Comparison of ENCODE assay signal across 17 mouse cellular contexts in genomic region chr3:108189897-108190296, GRCm38 (mm10). TPM values are rescaled to one million over a fixed set of nuclear protein-coding genes. Genes with fewer than 3 reads are reported as not detected.
DNase-seq lines count a peak whose midpoint lies in the region; ATAC-seq and TF ChIP-seq lines count a peak whose summit lies in the region.
"Had no signal": no experiment of that assay in that cellular context is flagged by ENCODE, and none has a peak within 500 bp of the region (broad histone marks: within the 10 kb centered on the region; RNA-seq: fewer than 3 reads in every experiment).

No protein-coding gene starts in this region.

- no peaks in the 10 kb centered on the region for H3K36me3 ChIP-seq in embryonic facial prominence, embryonic 14.5 days (ENCODE audit: control insufficient read depth, insufficient read depth, low read length)
- 0 out of 2 replicates have a peak, but pooled peaks cover 10% of the 10 kb centered on the region for H3K36me3 ChIP-seq in embryonic facial prominence, embryonic 10.5 days (replicated peaks)
- peaks cover 12% of the 10 kb centered on the region for H3K36me3 ChIP-seq in hindbrain, embryonic 10.5 days
- no peaks in the 10 kb centered on the region for H3K36me3 ChIP-seq in hindbrain, postnatal 0 days (ENCODE audit: insufficient read depth, low read length)
- no peaks in the 10 kb centered on the region; the same call in 1 of the 2 replicates for H3K36me3 ChIP-seq in lung, postnatal 0 days (ENCODE audit: insufficient read depth, low read length)
- no peaks in the 10 kb centered on the region for H3K36me3 ChIP-seq in intestine, embryonic 16.5 days (ENCODE audit: control insufficient read depth, insufficient read depth, low read length)
- H3K36me3 ChIP-seq: kidney, embryonic 15.5 days had no signal

- H3K27me3 ChIP-seq in embryonic facial prominence, embryonic 14.5 days (replicated peaks; ENCODE audit: control insufficient read depth, insufficient read depth, low read length), result no peaks in the 10 kb centered on the region; the same call in 1 of the 2 replicates
- peaks cover 45% of the 10 kb centered on the region for H3K27me3 ChIP-seq in embryonic facial prominence, embryonic 10.5 days (replicated peaks; ENCODE audit: low read depth, poor library complexity, severe bottlenecking)
- peaks cover 25% of the 10 kb centered on the region for H3K27me3 ChIP-seq in hindbrain, embryonic 10.5 days (ENCODE audit: insufficient read depth, poor library complexity, severe bottlenecking)
- no peaks in the 10 kb centered on the region for H3K27me3 ChIP-seq in hindbrain, postnatal 0 days (ENCODE audit: insufficient read depth, low read length)
- no peaks in the 10 kb centered on the region for H3K27me3 ChIP-seq in lung, postnatal 0 days (replicated peaks; ENCODE audit: insufficient read depth, low read length)
- no peaks in the 10 kb centered on the region for H3K27me3 ChIP-seq in intestine, embryonic 16.5 days (replicated peaks; ENCODE audit: control insufficient read depth, insufficient read depth, low read length)

- no peak overlapping the region for H3K4me2 ChIP-seq in embryonic facial prominence, embryonic 14.5 days (ENCODE audit: low read depth, low read length)
- no peak overlapping the region for H3K4me2 ChIP-seq in hindbrain, postnatal 0 days (ENCODE audit: low read depth, low read length)
- peak overlapping the region; percentile 22; the same call in 1 of the 2 replicates for H3K4me2 ChIP-seq in lung, postnatal 0 days (replicated peaks; ENCODE audit: low read depth, low read length)
- peak overlapping the region; percentile 11; the same call in 1 of the 2 replicates for H3K4me2 ChIP-seq in intestine, embryonic 16.5 days (ENCODE audit: low read depth, low read length)
- H3K4me2 ChIP-seq: kidney, embryonic 15.5 days; midbrain, embryonic 11.5 days had no signal

- DNase-seq in embryonic facial prominence, embryonic 14.5 days (ENCODE audit: low spot score), result no peak
- DNase-seq in embryonic facial prominence, embryonic 10.5 days (ENCODE audit: low spot score), result no peak
- no peak for DNase-seq in hindbrain, embryonic 10.5 days (ENCODE audit: low spot score)
- DNase-seq in hindbrain, postnatal 0 days (ENCODE audit: low spot score), result no peak
- no peak for DNase-seq in lung, postnatal 0 days (ENCODE audit: low spot score)
- DNase-seq in lung, postnatal 36 days, result no peak
- DNase-seq: adrenal gland, postnatal 36 days; layer of hippocampus, adult 9-11 months; thymus, postnatal 14 days had no signal

- H3K9me3 ChIP-seq in embryonic facial prominence, embryonic 14.5 days (ENCODE audit: control insufficient read depth, low read length), result no peaks in the 10 kb centered on the region
- no peaks in the 10 kb centered on the region for H3K9me3 ChIP-seq in embryonic facial prominence, embryonic 10.5 days
- no peaks in the 10 kb centered on the region for H3K9me3 ChIP-seq in hindbrain, embryonic 10.5 days
- no peaks in the 10 kb centered on the region for H3K9me3 ChIP-seq in hindbrain, postnatal 0 days (ENCODE audit: low read length)
- H3K9me3 ChIP-seq in lung, postnatal 0 days (ENCODE audit: low read length), result no peaks in the 10 kb centered on the region
- no peaks in the 10 kb centered on the region for H3K9me3 ChIP-seq in intestine, embryonic 16.5 days (ENCODE audit: control insufficient read depth, low read length)
- H3K9me3 ChIP-seq: kidney, embryonic 15.5 days had no signal

- ATAC-seq in embryonic facial prominence, embryonic 14.5 days (ENCODE audit: low read depth), result no peak
- no peak for ATAC-seq in hindbrain, postnatal 0 days
- no peak for ATAC-seq in lung, postnatal 0 days
- ATAC-seq in intestine, embryonic 16.5 days, result no peak
- ATAC-seq in activated CD4-positive, CD25-positive, alpha-beta regulatory T cell, adult 4 months, result no peak

- H3K4me3 ChIP-seq in embryonic facial prominence, embryonic 14.5 days (ENCODE audit: low read depth, low read length), result no peak overlapping the region
- H3K4me3 ChIP-seq in embryonic facial prominence, embryonic 10.5 days, result no peak overlapping the region
- H3K4me3 ChIP-seq in hindbrain, embryonic 10.5 days, result no peak overlapping the region
- H3K4me3 ChIP-seq in hindbrain, postnatal 0 days (ENCODE audit: low read length), result no peak overlapping the region
- H3K4me3 ChIP-seq in lung, postnatal 0 days (ENCODE audit: low read depth, low read length), result no peak overlapping the region
- H3K4me3 ChIP-seq in intestine, embryonic 16.5 days (ENCODE audit: low read length), result no peak overlapping the region
- H3K4me3 ChIP-seq: kidney, embryonic 15.5 days had no signal

- 0 out of 2 replicates have a peak overlapping the region, but pooled peaks have one; percentile 23 for H3K9ac ChIP-seq in embryonic facial prominence, embryonic 14.5 days (ENCODE audit: low read depth, low read length)
- no peak overlapping the region for H3K9ac ChIP-seq in hindbrain, postnatal 0 days (replicated peaks; ENCODE audit: low read length)
- 0 out of 2 replicates have a peak overlapping the region, but pooled peaks have one; percentile 26 for H3K9ac ChIP-seq in lung, postnatal 0 days (replicated peaks; ENCODE audit: low read depth)
- peak overlapping the region; percentile 43; the same call in 1 of the 2 replicates for H3K9ac ChIP-seq in intestine, embryonic 16.5 days (ENCODE audit: low read depth, low read length)
- H3K9ac ChIP-seq: kidney, embryonic 15.5 days had no signal

- no peak overlapping the region for H3K27ac ChIP-seq in embryonic facial prominence, embryonic 14.5 days (replicated peaks; ENCODE audit: low read depth, low read length)
- no peak overlapping the region for H3K27ac ChIP-seq in embryonic facial prominence, embryonic 10.5 days (replicated peaks)
- peak overlapping the region; percentile 29; the same call in 1 of the 2 replicates for H3K27ac ChIP-seq in hindbrain, embryonic 10.5 days
- no peak overlapping the region for H3K27ac ChIP-seq in hindbrain, postnatal 0 days
- no peak overlapping the region for H3K27ac ChIP-seq in lung, postnatal 0 days (ENCODE audit: low read length)
- H3K27ac ChIP-seq in intestine, embryonic 16.5 days (ENCODE audit: low read length), result 0 out of 2 replicates have a peak overlapping the region, but pooled peaks have one; percentile 8
- H3K27ac ChIP-seq: kidney, embryonic 15.5 days had no signal

- no peak for TF ChIP-seq CTCF in hindbrain, postnatal 0 days (IDR thresholded peaks at IDR 0.05; ENCODE audit: low read depth)
- no peak for TF ChIP-seq CTCF in lung, postnatal 0 days (IDR thresholded peaks at IDR 0.05)

- peaks cover 8% of the 10 kb centered on the region; the same call in 1 of the 2 replicates for H3K4me1 ChIP-seq in embryonic facial prominence, embryonic 14.5 days (ENCODE audit: control insufficient read depth, insufficient read depth, low read length)
- peaks cover 39% of the 10 kb centered on the region for H3K4me1 ChIP-seq in embryonic facial prominence, embryonic 10.5 days
- peaks cover 43% of the 10 kb centered on the region for H3K4me1 ChIP-seq in hindbrain, embryonic 10.5 days (replicated peaks)
- peaks cover 8% of the 10 kb centered on the region; the same call in 1 of the 2 replicates for H3K4me1 ChIP-seq in hindbrain, postnatal 0 days (ENCODE audit: insufficient read depth, low read length)
- H3K4me1 ChIP-seq in lung, postnatal 0 days (ENCODE audit: insufficient read depth, low read depth, low read length), result peaks cover 17% of the 10 kb centered on the region; the same call in 1 of the 2 replicates
- peaks cover 27% of the 10 kb centered on the region for H3K4me1 ChIP-seq in intestine, embryonic 16.5 days (ENCODE audit: control insufficient read depth, insufficient read depth, low read length)

- no peak for TF ChIP-seq EP300 in lung, postnatal 0 days (IDR thresholded peaks at IDR 0.05)

- 56% methylated on average over 5 of the region's 5 CpGs for WGBS in embryonic facial prominence, embryonic 14.5 days
- WGBS in embryonic facial prominence, embryonic 10.5 days, result 69% methylated on average over 5 of the region's 5 CpGs
- WGBS in hindbrain, embryonic 10.5 days, result 78% methylated on average over 5 of the region's 5 CpGs
- 66% methylated on average over 5 of the region's 5 CpGs for WGBS in hindbrain, postnatal 0 days
- WGBS in lung, postnatal 0 days, result 12% methylated on average over 5 of the region's 5 CpGs
- WGBS in intestine, embryonic 16.5 days, result 31% methylated on average over 5 of the region's 5 CpGs

RNA-seq across cellular contexts. Expression of gene Amigo1, which starts 3.8 kb away (rescaled TPM):
- 5.1 and 5.3 TPM in 2 replicates for polyA plus RNA-seq in embryonic facial prominence, embryonic 14.5 days (2014; fragmentation: Nextera tagmentation; extraction: Ambion mirVana)
- 4.0 and 4.3 TPM in 2 replicates for polyA plus RNA-seq in embryonic facial prominence, embryonic 10.5 days (2016; fragmentation: Nextera tagmentation; extraction: Ambion mirVana)
- 5.8 and 6.2 TPM in 2 replicates for polyA plus RNA-seq in hindbrain, embryonic 10.5 days (2016; fragmentation: Nextera tagmentation; extraction: Ambion mirVana)
- 36.6 and 37.3 TPM in 2 replicates for total RNA-seq in hindbrain, postnatal 0 days (2014; rRNA removed)
- 10.7 and 11.3 TPM in 2 replicates for polyA plus RNA-seq in hindbrain, postnatal 0 days (2015; fragmentation: Nextera tagmentation; extraction: Ambion mirVana)
- 4.6 TPM in 2 replicates for polyA plus RNA-seq in lung, postnatal 0 days (2015; fragmentation: Nextera tagmentation; extraction: Ambion mirVana)
- 2.2 and 2.5 TPM in 2 replicates for polyA plus RNA-seq in intestine, embryonic 16.5 days (2015; fragmentation: Nextera tagmentation; extraction: Ambion mirVana)
- under 1 TPM; 0.09 to 0.19 TPM for polyA plus RNA-seq in activated CD4-positive, CD25-positive, alpha-beta regulatory T cell, adult 4 months (2017; shearing (Covaris generic))

RNA-seq across cellular contexts. Expression of gene Cyb561d1, which starts 11.1 kb away (rescaled TPM):
- polyA plus RNA-seq in embryonic facial prominence, embryonic 14.5 days (2014; fragmentation: Nextera tagmentation; extraction: Ambion mirVana), result 1.9 and 2.7 TPM in 2 replicates
- polyA plus RNA-seq in embryonic facial prominence, embryonic 10.5 days (2016; fragmentation: Nextera tagmentation; extraction: Ambion mirVana), result 3.1 and 3.4 TPM in 2 replicates
- polyA plus RNA-seq in hindbrain, embryonic 10.5 days (2016; fragmentation: Nextera tagmentation; extraction: Ambion mirVana), result 5.2 TPM in 2 replicates
- 3.8 and 4.2 TPM in 2 replicates for total RNA-seq in hindbrain, postnatal 0 days (2014; rRNA removed)
- polyA plus RNA-seq in hindbrain, postnatal 0 days (2015; fragmentation: Nextera tagmentation; extraction: Ambion mirVana), result 3.1 and 3.3 TPM in 2 replicates
- 4.8 and 4.9 TPM in 2 replicates for polyA plus RNA-seq in lung, postnatal 0 days (2015; fragmentation: Nextera tagmentation; extraction: Ambion mirVana)
- 4.2 and 4.7 TPM in 2 replicates for polyA plus RNA-seq in intestine, embryonic 16.5 days (2015; fragmentation: Nextera tagmentation; extraction: Ambion mirVana)
- polyA plus RNA-seq in activated CD4-positive, CD25-positive, alpha-beta regulatory T cell, adult 4 months (2017; shearing (Covaris generic)), result 1 to 10 TPM; 5.9 to 6.9 TPM

RNA-seq across cellular contexts. Expression of gene Atxn7l2, which starts 20.8 kb away (rescaled TPM):
- polyA plus RNA-seq in embryonic facial prominence, embryonic 14.5 days (2014; fragmentation: Nextera tagmentation; extraction: Ambion mirVana), result 15.6 and 20.2 TPM in 2 replicates
- 23.9 and 25.8 TPM in 2 replicates for polyA plus RNA-seq in embryonic facial prominence, embryonic 10.5 days (2016; fragmentation: Nextera tagmentation; extraction: Ambion mirVana)
- 24.2 and 26.8 TPM in 2 replicates for polyA plus RNA-seq in hindbrain, embryonic 10.5 days (2016; fragmentation: Nextera tagmentation; extraction: Ambion mirVana)
- total RNA-seq in hindbrain, postnatal 0 days (2014; rRNA removed), result 18.4 and 20.8 TPM in 2 replicates
- polyA plus RNA-seq in hindbrain, postnatal 0 days (2015; fragmentation: Nextera tagmentation; extraction: Ambion mirVana), result 15.1 and 15.4 TPM in 2 replicates
- 6.1 and 6.7 TPM in 2 replicates for polyA plus RNA-seq in lung, postnatal 0 days (2015; fragmentation: Nextera tagmentation; extraction: Ambion mirVana)
- 9.7 and 10.5 TPM in 2 replicates for polyA plus RNA-seq in intestine, embryonic 16.5 days (2015; fragmentation: Nextera tagmentation; extraction: Ambion mirVana)
- 1 to 10 TPM; 4.3 to 7.8 TPM for polyA plus RNA-seq in activated CD4-positive, CD25-positive, alpha-beta regulatory T cell, adult 4 months (2017; shearing (Covaris generic))

RNA-seq across cellular contexts. Expression of gene Gpr61, which starts 35.2 kb away (rescaled TPM):
- polyA plus RNA-seq in embryonic facial prominence, embryonic 14.5 days (2014; fragmentation: Nextera tagmentation; extraction: Ambion mirVana), result 0.42 and 0.45 TPM in 2 replicates
- 0.30 and 0.36 TPM in 2 replicates for polyA plus RNA-seq in embryonic facial prominence, embryonic 10.5 days (2016; fragmentation: Nextera tagmentation; extraction: Ambion mirVana)
- 0.95 and 1.4 TPM in 2 replicates for polyA plus RNA-seq in hindbrain, embryonic 10.5 days (2016; fragmentation: Nextera tagmentation; extraction: Ambion mirVana)
- total RNA-seq in hindbrain, postnatal 0 days (2014; rRNA removed), result 12.2 and 12.4 TPM in 2 replicates
- 6.1 and 6.8 TPM in 2 replicates for polyA plus RNA-seq in hindbrain, postnatal 0 days (2015; fragmentation: Nextera tagmentation; extraction: Ambion mirVana)
- polyA plus RNA-seq in lung, postnatal 0 days (2015; fragmentation: Nextera tagmentation; extraction: Ambion mirVana), result not detected in 2 replicates
- polyA plus RNA-seq in intestine, embryonic 16.5 days (2015; fragmentation: Nextera tagmentation; extraction: Ambion mirVana), result 0.11 and 0.13 TPM in 2 replicates
- polyA plus RNA-seq in activated CD4-positive, CD25-positive, alpha-beta regulatory T cell, adult 4 months (2017; shearing (Covaris generic)), result not detected
- total RNA-seq: gastrocnemius, adult 8-10 months; heart, postnatal 25 days had no signal

RNA-seq across cellular contexts. Expression of gene Sypl2, which starts 36.6 kb away (rescaled TPM):
- 6.8 and 11.4 TPM in 2 replicates for polyA plus RNA-seq in embryonic facial prominence, embryonic 14.5 days (2014; fragmentation: Nextera tagmentation; extraction: Ambion mirVana)
- 0.55 and 0.95 TPM in 2 replicates for polyA plus RNA-seq in embryonic facial prominence, embryonic 10.5 days (2016; fragmentation: Nextera tagmentation; extraction: Ambion mirVana)
- polyA plus RNA-seq in hindbrain, embryonic 10.5 days (2016; fragmentation: Nextera tagmentation; extraction: Ambion mirVana), result 1.0 TPM in 2 replicates
- total RNA-seq in hindbrain, postnatal 0 days (2014; rRNA removed), result 1.5 and 1.9 TPM in 2 replicates
- 0.75 and 0.81 TPM in 2 replicates for polyA plus RNA-seq in hindbrain, postnatal 0 days (2015; fragmentation: Nextera tagmentation; extraction: Ambion mirVana)
- polyA plus RNA-seq in lung, postnatal 0 days (2015; fragmentation: Nextera tagmentation; extraction: Ambion mirVana), result not detected in 2 replicates
- polyA plus RNA-seq in intestine, embryonic 16.5 days (2015; fragmentation: Nextera tagmentation; extraction: Ambion mirVana), result 0.24 and 0.28 TPM in 2 replicates
- polyA plus RNA-seq in activated CD4-positive, CD25-positive, alpha-beta regulatory T cell, adult 4 months (2017; shearing (Covaris generic)), result not detected
- total RNA-seq: MEL; neutrophil, adult 5-6 weeks had no signal

Comparison
In these comparisons a context has a peak if more than half of its experiments do, and no peak if none do; other contexts are left out.
1. H3K27ac ChIP-seq: peak in hindbrain, embryonic 10.5 days (single experiment) and intestine, embryonic 16.5 days (single experiment); none in embryonic facial prominence, embryonic 14.5 days (single experiment), embryonic facial prominence, embryonic 10.5 days (single experiment), hindbrain, postnatal 0 days (single experiment) and lung, postnatal 0 days (single experiment).
2. H3K4me2 ChIP-seq: peak in lung, postnatal 0 days (single experiment) and intestine, embryonic 16.5 days (single experiment); none in embryonic facial prominence, embryonic 14.5 days (single experiment) and hindbrain, postnatal 0 days (single experiment).